Mouse (Mus musculus) cortical plate, adult 2 months (tissue): ENCODE data around the gene Vmn2r29. TPM values are rescaled to one million over a fixed set of nuclear protein-coding genes. Genes with fewer than 3 reads are reported as not detected.
A peak's percentile ranks its signal among the peaks of the same experiment; 100 is the strongest.
"Not testable (repeated sequence)": the region's sequence is repeated elsewhere in the genome, so short reads cannot be mapped to it uniquely, and the experiment has no call there.

Source experiments
- H3K27ac ChIP-seq: fragments of 200-500 bp; 2 replicates; pipeline ENCODE4 v1.5.1; 2012; ENCODE audit warnings: low read length, control low read depth, inconsistent platforms; ENCODE audit not compliant: insufficient read depth
- H3K4me1 ChIP-seq: fragments of 200-500 bp; 2 replicates; pipeline ENCODE4 v1.6.1; 2011; ENCODE audit warnings: low read length; ENCODE audit not compliant: control insufficient read depth, insufficient read depth
- H3K4me3 ChIP-seq: fragments of 200-500 bp; 2 replicates; pipeline ENCODE4 v1.5.1; 2011; ENCODE audit warnings: mild to moderate bottlenecking, low read length, control low read depth; ENCODE audit not compliant: insufficient read depth
- CTCF ChIP-seq: fragments of 200-500 bp; IDR thresholded peaks from 2 replicates; pipeline ENCODE4 v1.5.1; 2011; ENCODE audit warnings: mild to moderate bottlenecking, control low read depth, low read length; ENCODE audit not compliant: insufficient read depth; ENCODE audit errors: extremely low read depth
- POLR2A ChIP-seq: fragments of 200-500 bp; IDR thresholded peaks from 2 replicates; pipeline ENCODE4 v1.6.1; 2011; ENCODE audit warnings: mild to moderate bottlenecking, low read length, control low read depth; ENCODE audit not compliant: insufficient read depth; ENCODE audit errors: extremely low read depth
- polyA plus RNA-seq: library from polyadenylated mRNA; depleted of rRNA; stranded (reverse); fragments of >200 nt; gene quantifications from 2 replicates; pipeline ENCODE4 v1.2.3, GENCODE M21; 2012; rRNA removed

Vmn2r29 gene
- polyA plus RNA-seq, result 3.9 and 4.7 TPM in 2 replicates

GRCm38 (mm10) chr7:7247228-7247627 is at the start of gene Vmn2r29:
Gene Vmn2r29 (minus strand): TSS chr7:7247328.
- not testable (repeated sequence) for H3K4me1 ChIP-seq, H3K4me3 ChIP-seq, H3K27ac ChIP-seq

GRCm38 (mm10) chr7:7295595-7295994 is 48.5 kb upstream of the Vmn2r29 start:
- Histone ChIP-seq H3K27ac (no peak overlapping the region), H3K4me3 (no peak overlapping the region), H3K4me1 (peaks cover 4% of the 10 kb centered on the region)
- TF ChIP-seq CTCF, result peak; percentile 51
- TF ChIP-seq POLR2A, result no peak

GRCm38 (mm10) chr7:7281383-7281782 is 34.3 kb upstream of the Vmn2r29 start:
- H3K27ac ChIP-seq, result no peak overlapping the region
- no peak overlapping the region for H3K4me3 ChIP-seq
- H3K4me1 ChIP-seq, result no peaks in the 10 kb centered on the region
- no peak for TF ChIP-seq POLR2A
- no peak for TF ChIP-seq CTCF

GRCm38 (mm10) chr7:7277966-7278567 is 30.9 kb upstream of the Vmn2r29 start, which contains the start of gene Gm45844:
Gene Gm45844 (minus strand): TSS chr7:7278289.
- peak; percentile 74 for TF ChIP-seq CTCF
- H3K4me1 ChIP-seq, result not testable (repeated sequence)
- Histone ChIP-seq H3K4me3 (peak within 1 kb of the TSS; percentile 79), H3K27ac (peak within 1 kb of the TSS; percentile 60; the same call in 1 of the 2 replicates)

GRCm38 (mm10) chr7:7277556-7277955 is 30.4 kb upstream of the Vmn2r29 start:
- Histone ChIP-seq H3K27ac (peak overlapping the region; percentile 60; the same call in 1 of the 2 replicates), H3K4me3 (peak overlapping the region; percentile 79)
- H3K4me1 ChIP-seq, result not testable (repeated sequence)

GRCm38 (mm10) chr7:7209313-7210151 is 37.6 kb downstream of the Vmn2r29 start, which contains the start of gene Zfp772:
Gene Zfp772 (minus strand): TSS chr7:7209998.
- H3K4me3 ChIP-seq, result peak within 1 kb of the TSS; percentile 61
- H3K4me1 ChIP-seq, H3K27ac ChIP-seq: not testable (repeated sequence)

GRCm38 (mm10) chr7:7188191-7188942 is 58.8 kb downstream of the Vmn2r29 start:
- Histone ChIP-seq H3K27ac (no peak overlapping the region), H3K4me3 (peak overlapping the region; percentile 49; the same call in 1 of the 2 replicates), H3K4me1 (no peaks in the 10 kb centered on the region)
- TF ChIP-seq CTCF (peak; percentile 66), POLR2A (no peak)

GRCm38 (mm10) chr7:7187417-7188190 is 59.5 kb downstream of the Vmn2r29 start:
- no peak overlapping the region for H3K27ac ChIP-seq

GRCm38 (mm10) chr7:7185897-7186296 is 61.2 kb downstream of the Vmn2r29 start:
- H3K4me3 ChIP-seq, result no peak overlapping the region
- TF ChIP-seq POLR2A (no peak), CTCF (no peak)
- no peak overlapping the region for H3K27ac ChIP-seq
- H3K4me1 ChIP-seq, result no peaks in the 10 kb centered on the region

More at GRCm38 (mm10) chr7:7187417-7188190, 59.5 kb downstream of the Vmn2r29 start:
- Histone ChIP-seq H3K4me3 (peak overlapping the region; percentile 49; the same call in 1 of the 2 replicates), H3K4me1 (no peaks in the 10 kb centered on the region)
- TF ChIP-seq CTCF, result no peak
- no peak for TF ChIP-seq POLR2A

Other genes with a start within 250 kb of the Vmn2r29 start
- 14.3 and 15.6 TPM in 2 replicates for gene Zfp954, start 125.8 kb downstream of the Vmn2r29 start, polyA plus RNA-seq
- 1.1 and 1.2 TPM in 2 replicates for gene Zfp773, start 110.6 kb downstream of the Vmn2r29 start, polyA plus RNA-seq
- gene Zfp418, start 76.0 kb downstream of the Vmn2r29 start, polyA plus RNA-seq, result 2.7 and 2.8 TPM in 2 replicates
- 16.3 and 17.6 TPM in 2 replicates for gene Zfp772, start 37.3 kb downstream of the Vmn2r29 start, polyA plus RNA-seq
- gene Gm45844, start 31.0 kb upstream of the Vmn2r29 start, polyA plus RNA-seq, result 8.3 and 9.2 TPM in 2 replicates
- 94.9 and 96.7 TPM in 2 replicates for gene Clcn4, start 53.5 kb upstream of the Vmn2r29 start, polyA plus RNA-seq
- 0.02 TPM in 1 of 2 replicates, not detected in the other for gene Vmn2r30, start 90.3 kb upstream of the Vmn2r29 start, polyA plus RNA-seq
- 0.17 TPM in 1 of 2 replicates, not detected in the other for gene Gm45783, start 127.2 kb upstream of the Vmn2r29 start, polyA plus RNA-seq
- not detected in 2 replicates for gene Vmn2r31, start 152.4 kb upstream of the Vmn2r29 start, polyA plus RNA-seq
- gene Vmn2r32, start 232.7 kb upstream of the Vmn2r29 start, polyA plus RNA-seq, result not detected in 2 replicates